Mouse (Mus musculus) CD4-positive, CD25-positive, alpha-beta regulatory T cell, adult 2 months (primary cell): ENCODE measurements around the gene Ttc21b.
A peak's percentile ranks its signal among the peaks of the same experiment; 100 is the strongest.

Experiments used
- DNase-seq: peaks from one replicate; pipeline ENCODE4 v3.0.0-alpha.2; 2012; ENCODE audit warnings: low read depth, low spot score

Ttc21b gene

GRCm38 (mm10) chr2:66171643-66172042, 84.8 kb downstream of the Ttc21b start:
- DNase-seq = no peak

- DNase-seq = no peak
Observed at GRCm38 (mm10) chr2:66170721-66171120, 85.7 kb downstream of the Ttc21b start.

GRCm38 (mm10) chr2:66165025-66165424, 91.4 kb downstream of the Ttc21b start:
- DNase-seq = no peak

- DNase-seq = no peak
Observed at GRCm38 (mm10) chr2:66158140-66158915, 98.1 kb downstream of the Ttc21b start.

- DNase-seq = no peak
Observed at GRCm38 (mm10) chr2:66151436-66151835, 105.0 kb downstream of the Ttc21b start.

GRCm38 (mm10) chr2:66150531-66150930, 105.9 kb downstream of the Ttc21b start:
- DNase-seq = no peak

- DNase-seq = peak; percentile 24
Observed at GRCm38 (mm10) chr2:66148654-66149230, 107.7 kb downstream of the Ttc21b start.

- no peak for DNase-seq
Observed at GRCm38 (mm10) chr2:66146473-66146872, 109.9 kb downstream of the Ttc21b start.

- DNase-seq = no peak
Observed at GRCm38 (mm10) chr2:66144770-66145169, 111.6 kb downstream of the Ttc21b start.

GRCm38 (mm10) chr2:66143284-66143683, 113.1 kb downstream of the Ttc21b start:
- DNase-seq = no peak

- no peak for DNase-seq
Observed at GRCm38 (mm10) chr2:66142711-66143110, 113.7 kb downstream of the Ttc21b start.

- no peak for DNase-seq
Observed at GRCm38 (mm10) chr2:66142268-66142667, 114.1 kb downstream of the Ttc21b start.

- no peak for DNase-seq
Observed at GRCm38 (mm10) chr2:66140246-66140645, 116.2 kb downstream of the Ttc21b start.
